Mouse (Mus musculus): ENCODE results near the gene Ralbp1. TPM values are rescaled to one million over a fixed set of nuclear protein-coding genes. Genes with fewer than 3 reads are reported as not detected.

Gene Ralbp1
- polyA plus RNA-seq, 1 experiment from 2014 or later, result 95.4 TPM

DNA sequence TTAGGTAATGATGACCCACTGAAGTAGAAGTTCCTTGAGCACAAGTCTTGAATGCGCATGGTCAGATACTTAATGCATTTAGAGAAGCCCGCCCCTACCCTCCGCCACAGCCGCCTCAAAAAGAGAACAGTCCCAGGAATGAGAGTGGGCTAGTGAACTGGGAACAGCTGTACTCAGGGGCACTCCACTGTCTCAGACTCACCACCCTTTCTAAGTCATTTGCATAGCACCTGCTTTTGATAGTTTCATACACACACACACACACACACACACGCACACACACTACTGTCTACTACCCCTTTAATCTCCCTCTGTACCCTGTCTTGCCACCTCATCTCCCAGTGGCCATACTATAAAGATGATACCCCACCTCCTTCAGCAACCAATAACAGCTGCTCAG is 57.7 kb downstream of the Ralbp1 start:
- Histone ChIP-seq H3K4me1 (replicated peaks; ENCODE audit: control insufficient read depth, insufficient read depth, low read length) (no peaks in the 10 kb centered on the region), H3K4me2 (ENCODE audit: low read depth, low read length) (no peak overlapping the region), H3K27ac (ENCODE audit: low read length) (no peak overlapping the region), H3K4me3 (ENCODE audit: low read length) (no peak overlapping the region), H3K27me3 (ENCODE audit: control insufficient read depth, insufficient read depth, low read depth, low read length) (no peaks in the 10 kb centered on the region), H3K36me3 (ENCODE audit: control insufficient read depth, insufficient read depth, low read length) (peaks cover 27% of the 10 kb centered on the region), H3K9ac (ENCODE audit: low read length) (no peak overlapping the region), H3K9me3 (ENCODE audit: control insufficient read depth, low read length) (no peaks in the 10 kb centered on the region)
- ATAC-seq (ENCODE audit: low read depth), result no peak
- 91% methylated on average over 5 of the region's 5 CpGs for WGBS

DNA sequence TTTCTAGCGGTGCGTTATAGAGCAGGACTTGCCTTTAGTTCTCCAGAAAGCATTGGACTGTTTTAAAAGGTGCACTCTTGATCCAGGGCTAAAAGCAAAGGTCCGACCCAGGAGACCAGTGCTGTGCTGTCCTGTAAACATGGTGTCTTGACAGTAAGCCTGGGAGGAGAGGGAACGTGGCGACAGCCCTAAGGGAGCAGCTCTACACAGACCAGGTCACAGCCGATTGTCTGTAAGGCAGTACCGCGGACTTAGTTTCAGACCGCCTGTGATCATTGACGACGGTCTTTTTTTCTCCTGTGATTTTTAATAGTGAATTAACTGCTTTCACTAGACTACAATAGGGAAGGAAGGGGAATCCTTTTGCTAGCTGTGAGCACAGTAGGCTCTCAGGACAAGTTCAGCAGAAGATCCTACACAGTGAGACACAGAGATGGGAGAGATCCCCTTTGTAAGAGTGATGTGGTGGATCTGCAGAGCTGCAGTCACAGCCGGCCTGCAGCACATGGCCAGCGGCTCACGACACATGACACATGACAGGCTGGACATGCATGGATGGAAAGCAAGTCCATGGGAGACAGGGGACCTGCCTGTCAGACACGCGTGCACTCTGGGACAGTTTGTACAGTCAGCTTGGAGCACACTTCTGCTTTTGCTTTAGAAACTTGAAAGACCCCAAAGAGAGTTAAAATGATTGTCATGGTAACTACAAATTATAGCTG is 58.3 kb downstream of the Ralbp1 start:
- WGBS, result 93% methylated on average over 16 of the region's 16 CpGs
- ATAC-seq (ENCODE audit: low read depth), result no peak
- Histone ChIP-seq H3K4me2 (ENCODE audit: low read depth, low read length) (no peak overlapping the region), H3K9me3 (ENCODE audit: control insufficient read depth, low read length) (no peaks in the 10 kb centered on the region), H3K27ac (ENCODE audit: low read length) (no peak overlapping the region), H3K4me1 (replicated peaks; ENCODE audit: control insufficient read depth, insufficient read depth, low read length) (no peaks in the 10 kb centered on the region), H3K27me3 (ENCODE audit: control insufficient read depth, insufficient read depth, low read depth, low read length) (no peaks in the 10 kb centered on the region), H3K4me3 (ENCODE audit: low read length) (no peak overlapping the region), H3K9ac (ENCODE audit: low read length) (no peak overlapping the region), H3K36me3 (ENCODE audit: control insufficient read depth, insufficient read depth, low read length) (peaks cover 27% of the 10 kb centered on the region)

DNA sequence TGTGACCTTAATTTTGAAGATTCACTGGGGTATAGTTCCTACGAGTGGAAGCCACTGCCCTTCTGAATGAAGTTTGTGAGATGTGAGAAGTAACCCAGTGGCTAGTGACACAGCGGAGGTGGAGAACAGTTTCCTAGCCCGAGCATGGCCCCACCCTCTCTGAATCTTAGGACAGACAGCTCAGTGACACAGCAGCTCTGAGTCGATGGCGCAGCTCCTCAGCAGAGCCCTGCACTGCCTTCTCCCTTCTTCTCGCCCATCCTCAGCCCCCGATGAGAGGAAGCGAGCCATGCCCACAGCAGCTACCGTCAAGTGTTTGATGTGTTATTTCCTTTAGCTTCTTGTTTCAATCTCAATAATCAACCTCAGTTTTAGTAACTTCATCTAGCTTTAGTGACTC is 59.3 kb downstream of the Ralbp1 start:
- no peak overlapping the region for H3K9ac ChIP-seq (ENCODE audit: low read length)
- no peak overlapping the region for H3K27ac ChIP-seq (ENCODE audit: low read length)
- no peaks in the 10 kb centered on the region for H3K9me3 ChIP-seq (ENCODE audit: control insufficient read depth, low read length)
- WGBS, result 71% methylated on average over 9 of the region's 9 CpGs
- H3K4me3 ChIP-seq (ENCODE audit: low read length), result no peak overlapping the region
- ATAC-seq (ENCODE audit: low read depth), result no peak
- H3K36me3 ChIP-seq (ENCODE audit: control insufficient read depth, insufficient read depth, low read length), result peaks cover 22% of the 10 kb centered on the region
- no peak overlapping the region for H3K4me2 ChIP-seq (ENCODE audit: low read depth, low read length)
- H3K4me1 ChIP-seq (replicated peaks; ENCODE audit: control insufficient read depth, insufficient read depth, low read length), result no peaks in the 10 kb centered on the region
- H3K27me3 ChIP-seq (ENCODE audit: control insufficient read depth, insufficient read depth, low read depth, low read length), result no peaks in the 10 kb centered on the region

DNA sequence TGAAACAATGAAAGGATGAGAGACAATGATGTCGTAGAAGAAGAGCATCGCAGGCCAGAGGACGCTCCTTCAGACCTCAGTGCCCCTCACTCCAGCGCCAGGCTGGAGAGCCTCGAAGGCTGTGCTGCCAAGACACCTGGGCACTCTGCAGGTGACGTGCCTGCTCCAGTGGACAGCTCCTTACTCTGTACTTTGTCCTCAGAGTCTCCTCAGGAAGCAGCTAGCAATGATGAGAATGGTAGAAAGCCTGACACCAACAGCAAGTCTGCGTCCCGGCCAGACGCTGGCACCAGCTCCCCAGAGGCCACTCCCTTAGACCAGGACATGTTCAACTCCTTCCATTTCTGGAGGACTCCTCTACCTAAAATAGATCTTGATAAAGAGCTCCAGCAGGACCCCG is 61.4 kb downstream of the Ralbp1 start:
- Histone ChIP-seq H3K4me3 (ENCODE audit: low read length) (no peak overlapping the region), H3K9me3 (ENCODE audit: control insufficient read depth, low read length) (no peaks in the 10 kb centered on the region), H3K9ac (ENCODE audit: low read length) (no peak overlapping the region), H3K27ac (ENCODE audit: low read length) (no peak overlapping the region), H3K4me1 (replicated peaks; ENCODE audit: control insufficient read depth, insufficient read depth, low read length) (no peaks in the 10 kb centered on the region), H3K4me2 (ENCODE audit: low read depth, low read length) (no peak overlapping the region), H3K36me3 (ENCODE audit: control insufficient read depth, insufficient read depth, low read length) (peaks cover 19% of the 10 kb centered on the region), H3K27me3 (ENCODE audit: control insufficient read depth, insufficient read depth, low read depth, low read length) (no peaks in the 10 kb centered on the region)
- no peak for ATAC-seq (ENCODE audit: low read depth)
- 89% methylated on average over 10 of the region's 10 CpGs for WGBS

DNA sequence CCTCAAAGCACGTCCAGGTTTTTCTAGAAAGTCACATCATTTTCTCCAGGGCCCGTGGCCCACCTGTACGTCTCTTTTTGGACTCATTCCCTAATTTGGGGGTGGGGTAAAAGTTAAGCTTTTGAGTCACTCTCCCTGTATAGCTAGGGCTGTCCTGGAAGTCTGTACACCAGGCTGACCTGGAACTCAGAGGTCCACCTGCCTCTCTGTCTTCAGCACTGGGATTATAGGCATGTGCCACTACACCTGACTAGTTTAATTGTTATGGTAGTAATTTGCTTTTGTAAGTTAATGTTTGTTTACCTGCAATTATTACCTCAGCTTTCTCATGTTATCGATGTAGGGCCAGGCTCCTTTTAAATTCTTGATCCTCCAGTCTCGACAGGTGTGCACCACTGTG is 63.2 kb downstream of the Ralbp1 start:
- Histone ChIP-seq H3K4me3 (ENCODE audit: low read length) (no peak overlapping the region), H3K9ac (ENCODE audit: low read length) (no peak overlapping the region), H3K27ac (ENCODE audit: low read length) (no peak overlapping the region), H3K36me3 (ENCODE audit: control insufficient read depth, insufficient read depth, low read length) (peaks cover 17% of the 10 kb centered on the region), H3K4me1 (replicated peaks; ENCODE audit: control insufficient read depth, insufficient read depth, low read length) (no peaks in the 10 kb centered on the region), H3K9me3 (ENCODE audit: control insufficient read depth, low read length) (no peaks in the 10 kb centered on the region), H3K27me3 (ENCODE audit: control insufficient read depth, insufficient read depth, low read depth, low read length) (no peaks in the 10 kb centered on the region), H3K4me2 (ENCODE audit: low read depth, low read length) (no peak overlapping the region)
- 89% methylated on average over 5 of the region's 5 CpGs for WGBS
- ATAC-seq (ENCODE audit: low read depth), result no peak

DNA sequence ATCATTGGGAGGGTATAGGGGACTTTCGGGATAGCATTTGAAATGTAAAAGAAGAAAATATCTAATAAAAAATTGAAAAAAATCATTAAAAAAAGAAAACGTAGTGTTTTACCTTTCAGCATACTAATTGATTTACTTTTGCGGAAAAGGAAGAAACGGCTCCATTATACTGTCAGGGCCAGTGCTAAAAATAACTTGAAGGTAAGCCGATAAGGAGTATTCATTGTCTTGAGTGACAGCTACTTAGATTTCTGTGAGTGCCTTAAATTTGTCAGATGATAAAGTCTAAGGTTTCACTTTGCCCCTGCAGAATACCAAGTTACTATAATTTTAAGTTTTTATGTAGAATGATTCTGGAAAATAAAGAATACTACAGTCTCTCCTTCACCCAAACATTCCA is 65.4 kb downstream of the Ralbp1 start:
- peaks cover 35% of the 10 kb centered on the region for H3K36me3 ChIP-seq (ENCODE audit: control insufficient read depth, insufficient read depth, low read length)
- no peak for ATAC-seq (ENCODE audit: low read depth)
- 82% methylated on average over 5 of the region's 5 CpGs for WGBS

DNA sequence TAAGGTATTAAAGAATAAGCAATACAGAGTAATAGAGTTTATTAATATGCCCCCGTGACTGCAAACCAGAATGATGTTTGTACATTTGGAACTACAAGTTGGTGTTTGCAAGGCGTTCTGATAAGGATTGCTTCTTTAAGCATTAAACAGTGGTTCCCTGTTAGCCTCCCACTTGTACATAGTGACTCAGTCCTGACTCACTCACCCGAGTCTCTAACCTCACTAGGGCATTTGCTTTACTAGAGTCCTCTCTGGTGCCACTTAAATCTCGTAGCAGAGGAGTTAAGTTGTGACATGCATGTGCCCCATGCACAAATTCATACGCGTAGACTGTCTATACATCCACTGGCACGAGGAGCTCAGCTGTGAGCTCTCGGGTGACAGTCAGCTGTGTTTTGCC is 71.8 kb downstream of the Ralbp1 start:
- no peak overlapping the region for H3K27ac ChIP-seq (ENCODE audit: low read length)
- H3K4me2 ChIP-seq (ENCODE audit: low read depth, low read length), result no peak overlapping the region
- ATAC-seq (ENCODE audit: low read depth), result no peak
- H3K4me1 ChIP-seq (replicated peaks; ENCODE audit: control insufficient read depth, insufficient read depth, low read length), result no peaks in the 10 kb centered on the region
- no peak overlapping the region for H3K9ac ChIP-seq (ENCODE audit: low read length)
- H3K27me3 ChIP-seq (ENCODE audit: control insufficient read depth, insufficient read depth, low read depth, low read length), result no peaks in the 10 kb centered on the region
- no peak overlapping the region for H3K4me3 ChIP-seq (ENCODE audit: low read length)
- WGBS, result 86% methylated on average over 8 of the region's 8 CpGs
- no peaks in the 10 kb centered on the region for H3K9me3 ChIP-seq (ENCODE audit: control insufficient read depth, low read length)
- peaks cover 41% of the 10 kb centered on the region for H3K36me3 ChIP-seq (ENCODE audit: control insufficient read depth, insufficient read depth, low read length)

More for the DNA sequence above, 65.4 kb downstream of the Ralbp1 start:
- Histone ChIP-seq H3K4me1 (replicated peaks; ENCODE audit: control insufficient read depth, insufficient read depth, low read length) (no peaks in the 10 kb centered on the region), H3K4me2 (ENCODE audit: low read depth, low read length) (no peak overlapping the region), H3K4me3 (ENCODE audit: low read length) (no peak overlapping the region), H3K27ac (ENCODE audit: low read length) (no peak overlapping the region), H3K9ac (ENCODE audit: low read length) (no peak overlapping the region), H3K27me3 (ENCODE audit: control insufficient read depth, insufficient read depth, low read depth, low read length) (no peaks in the 10 kb centered on the region), H3K9me3 (ENCODE audit: control insufficient read depth, low read length) (no peaks in the 10 kb centered on the region)

DNA sequence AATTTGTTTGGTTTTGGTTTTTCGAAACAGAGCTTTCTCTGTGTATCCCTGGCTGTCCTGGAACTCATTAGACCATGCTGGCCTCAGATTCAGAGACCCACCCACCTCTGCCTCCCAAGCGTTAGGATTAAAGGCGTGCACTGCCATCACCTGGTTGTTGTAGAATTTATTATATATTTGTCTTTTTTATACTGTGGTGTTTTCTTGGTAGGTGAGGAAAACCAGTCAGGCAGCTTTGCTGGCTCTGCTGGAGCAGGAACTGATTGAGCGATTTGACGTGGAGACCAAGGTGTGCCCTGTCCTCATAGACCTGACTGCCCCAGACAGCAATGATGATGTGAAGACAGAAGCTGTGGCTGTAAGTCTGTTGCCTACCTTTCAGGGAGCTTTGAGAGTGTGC is 74.6 kb downstream of the Ralbp1 start:
- no peaks in the 10 kb centered on the region for H3K27me3 ChIP-seq (ENCODE audit: control insufficient read depth, insufficient read depth, low read depth, low read length)
- H3K4me1 ChIP-seq (replicated peaks; ENCODE audit: control insufficient read depth, insufficient read depth, low read length), result no peaks in the 10 kb centered on the region
- peaks cover 27% of the 10 kb centered on the region for H3K36me3 ChIP-seq (ENCODE audit: control insufficient read depth, insufficient read depth, low read length)
- H3K4me2 ChIP-seq (ENCODE audit: low read depth, low read length), result no peak overlapping the region
- ATAC-seq (ENCODE audit: low read depth), result no peak
- H3K27ac ChIP-seq (ENCODE audit: low read length), result no peak overlapping the region
- no peaks in the 10 kb centered on the region for H3K9me3 ChIP-seq (ENCODE audit: control insufficient read depth, low read length)
- WGBS, result 75% methylated on average over 5 of the region's 5 CpGs
- no peak overlapping the region for H3K4me3 ChIP-seq (ENCODE audit: low read length)
- no peak overlapping the region for H3K9ac ChIP-seq (ENCODE audit: low read length)

DNA sequence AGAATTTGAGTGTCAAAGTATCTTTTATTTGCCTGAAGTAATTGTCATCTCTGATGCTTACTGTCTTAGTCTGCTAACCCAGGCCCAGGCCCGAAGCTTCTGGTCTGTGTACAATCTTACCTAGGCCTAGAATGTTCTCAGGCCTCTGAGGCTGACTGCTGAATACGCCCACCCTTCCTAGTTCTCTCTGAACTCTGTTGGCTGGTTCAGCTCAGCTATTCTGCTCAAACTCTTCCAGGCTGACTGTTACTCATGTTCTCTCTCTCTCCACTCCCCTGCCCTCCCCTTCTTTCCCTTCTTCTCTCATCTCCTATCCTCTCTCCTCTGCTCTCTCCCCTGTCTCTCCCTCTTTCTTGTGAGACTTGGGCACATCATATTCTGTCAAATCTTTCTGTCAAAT is 79.2 kb downstream of the Ralbp1 start:
- 75% methylated on average over 2 of the region's 2 CpGs for WGBS
- Histone ChIP-seq H3K9ac (ENCODE audit: low read length) (no peak overlapping the region), H3K36me3 (ENCODE audit: control insufficient read depth, insufficient read depth, low read length) (peaks cover 3% of the 10 kb centered on the region), H3K4me1 (replicated peaks; ENCODE audit: control insufficient read depth, insufficient read depth, low read length) (no peaks in the 10 kb centered on the region), H3K27me3 (ENCODE audit: control insufficient read depth, insufficient read depth, low read depth, low read length) (no peaks in the 10 kb centered on the region), H3K4me2 (ENCODE audit: low read depth, low read length) (no peak overlapping the region), H3K9me3 (ENCODE audit: control insufficient read depth, low read length) (no peaks in the 10 kb centered on the region), H3K27ac (ENCODE audit: low read length) (no peak overlapping the region), H3K4me3 (ENCODE audit: low read length) (no peak overlapping the region)
- ATAC-seq (ENCODE audit: low read depth), result no peak

DNA sequence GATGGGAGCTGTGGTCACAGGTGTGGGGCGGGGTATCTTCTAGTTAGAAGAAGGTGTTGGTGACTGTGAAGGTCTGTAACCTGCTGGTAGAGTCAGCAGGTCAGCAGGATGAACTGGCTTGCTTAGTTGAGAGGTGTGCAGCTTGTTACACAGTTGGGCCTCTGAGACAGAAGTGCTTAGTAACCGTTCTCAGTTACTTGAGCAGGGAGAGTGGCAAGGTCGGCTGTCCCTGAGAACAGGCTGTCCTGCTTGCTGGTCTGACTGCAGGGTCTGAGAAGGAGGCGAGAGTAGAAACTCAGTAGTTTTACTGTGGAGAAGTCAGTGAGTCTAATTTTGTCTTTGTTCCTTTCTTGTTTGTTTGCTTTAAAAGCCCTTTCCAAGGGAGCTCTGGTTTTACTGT is 79.6 kb downstream of the Ralbp1 start:
- Histone ChIP-seq H3K9me3 (ENCODE audit: control insufficient read depth, low read length) (no peaks in the 10 kb centered on the region), H3K36me3 (ENCODE audit: control insufficient read depth, insufficient read depth, low read length) (peaks cover 3% of the 10 kb centered on the region), H3K4me1 (replicated peaks; ENCODE audit: control insufficient read depth, insufficient read depth, low read length) (no peaks in the 10 kb centered on the region), H3K27me3 (ENCODE audit: control insufficient read depth, insufficient read depth, low read depth, low read length) (no peaks in the 10 kb centered on the region), H3K4me2 (ENCODE audit: low read depth, low read length) (no peak overlapping the region), H3K4me3 (ENCODE audit: low read length) (no peak overlapping the region), H3K27ac (ENCODE audit: low read length) (no peak overlapping the region), H3K9ac (ENCODE audit: low read length) (no peak overlapping the region)
- no peak for ATAC-seq (ENCODE audit: low read depth)
- WGBS, result 66% methylated on average over 4 of the region's 4 CpGs

Measured in lung, embryonic 16.5 days (tissue).